Mouse (Mus musculus) testis, adult 2 months (tissue): ENCODE data around the gene Hyal2. TPM values are rescaled to one million over a fixed set of nuclear protein-coding genes. Genes with fewer than 3 reads are reported as not detected.

ENCODE experiments used
- H3K27ac ChIP-seq: fragments of 200-500 bp; 2 replicates; pipeline ENCODE4 v1.5.1; 2012; ENCODE audit warnings: low read depth, low read length; ENCODE audit not compliant: control insufficient read depth, insufficient read depth
- H3K27me3 ChIP-seq: fragments of 200-500 bp; 2 replicates; pipeline ENCODE4 v1.6.1; 2012; ENCODE audit warnings: mild to moderate bottlenecking, low read length, moderate library complexity; ENCODE audit not compliant: control insufficient read depth, insufficient read depth
- H3K36me3 ChIP-seq: fragments of 200-500 bp; 2 replicates; pipeline ENCODE4 v1.6.1; 2012; ENCODE audit warnings: mild to moderate bottlenecking, low read length; ENCODE audit not compliant: control insufficient read depth, insufficient read depth
- H3K4me1 ChIP-seq: fragments of 200-500 bp; 2 replicates; pipeline ENCODE4 v1.6.1; 2012; ENCODE audit warnings: low read length; ENCODE audit not compliant: control insufficient read depth, insufficient read depth
- H3K4me3 ChIP-seq: fragments of 200-500 bp; 2 replicates; pipeline ENCODE4 v1.5.1; 2012; ENCODE audit warnings: low read depth, mild to moderate bottlenecking, low read length, moderate library complexity, mixed read lengths; ENCODE audit not compliant: control insufficient read depth
- CTCF ChIP-seq: fragments of 200-500 bp; IDR thresholded peaks from 2 replicates; pipeline ENCODE4 v1.5.1; 2012; ENCODE audit warnings: low read depth, mild to moderate bottlenecking, inconsistent platforms, low read length, moderate library complexity; ENCODE audit not compliant: control insufficient read depth, insufficient read depth, insufficient replicate concordance
- POLR2A ChIP-seq: fragments of 200-500 bp; IDR thresholded peaks from 2 replicates; pipeline ENCODE4 v1.6.1; 2012; ENCODE audit warnings: low read depth, mild to moderate bottlenecking, inconsistent platforms, low read length, moderate library complexity; ENCODE audit not compliant: control insufficient read depth
- polyA plus RNA-seq: library from polyadenylated mRNA; depleted of rRNA; stranded (reverse); fragments of >200 nt; gene quantifications from 2 replicates; pipeline ENCODE4 v1.2.3, GENCODE M21; 2012

Hyal2 gene
- polyA plus RNA-seq, 1 experiment, result 6.4 TPM

- no peaks in the 10 kb centered on the region; the same call in 1 of the 2 replicates for H3K36me3 ChIP-seq
- TF ChIP-seq POLR2A (no peak), CTCF (peak; percentile 82; the same call in 1 of the 2 replicates)
These were observed 1.6 kb upstream of the Hyal2 start for GRCm38 (mm10) chr9:107566041-107566709.

GRCm38 (mm10) chr9:107566855-107567254 is 890 bp upstream of the Hyal2 start:
- peaks cover 30% of the 10 kb centered on the region for H3K4me1 ChIP-seq
- H3K27ac ChIP-seq, result no peak overlapping the region
- no peaks in the 10 kb centered on the region for H3K36me3 ChIP-seq
- H3K4me3 ChIP-seq, result no peak overlapping the region
- TF ChIP-seq POLR2A, result no peak
- no peak for TF ChIP-seq CTCF
- no peaks in the 10 kb centered on the region for H3K27me3 ChIP-seq

More at GRCm38 (mm10) chr9:107566041-107566709, 1.6 kb upstream of the Hyal2 start:
- Histone ChIP-seq H3K27ac (no peak overlapping the region), H3K27me3 (no peaks in the 10 kb centered on the region), H3K4me3 (no peak overlapping the region), H3K4me1 (peaks cover 30% of the 10 kb centered on the region)

- Histone ChIP-seq H3K36me3 (no peaks in the 10 kb centered on the region), H3K27me3 (no peaks in the 10 kb centered on the region), H3K4me1 (peaks cover 28% of the 10 kb centered on the region), H3K27ac (peak overlapping the region; percentile 91), H3K4me3 (peak overlapping the region; percentile 93)
- TF ChIP-seq CTCF (no peak), POLR2A (0 out of 2 replicates have a peak, but pooled peaks have one; percentile 21)
These were observed 851 bp downstream of the Hyal2 start for GRCm38 (mm10) chr9:107568331-107569261.

GRCm38 (mm10) chr9:107569270-107569669 is 1.5 kb downstream of the Hyal2 start:
- peak overlapping the region; percentile 91 for H3K27ac ChIP-seq
- peak overlapping the region; percentile 93 for H3K4me3 ChIP-seq
- no peaks in the 10 kb centered on the region for H3K36me3 ChIP-seq
- no peak for TF ChIP-seq POLR2A
- peaks cover 23% of the 10 kb centered on the region for H3K4me1 ChIP-seq
- no peaks in the 10 kb centered on the region for H3K27me3 ChIP-seq

GRCm38 (mm10) chr9:107570016-107570415 is 2.3 kb downstream of the Hyal2 start:
- no peak overlapping the region for H3K4me3 ChIP-seq
- peaks cover 23% of the 10 kb centered on the region for H3K4me1 ChIP-seq
- H3K36me3 ChIP-seq, result no peaks in the 10 kb centered on the region

GRCm38 (mm10) chr9:107570845-107571244 is 3.1 kb downstream of the Hyal2 start:
- TF ChIP-seq POLR2A (no peak), CTCF (no peak)
- H3K36me3 ChIP-seq, result no peaks in the 10 kb centered on the region
- no peak overlapping the region for H3K4me3 ChIP-seq
- H3K27me3 ChIP-seq, result no peaks in the 10 kb centered on the region
- H3K4me1 ChIP-seq, result peaks cover 23% of the 10 kb centered on the region
- no peak overlapping the region for H3K27ac ChIP-seq

More at GRCm38 (mm10) chr9:107570016-107570415, 2.3 kb downstream of the Hyal2 start:
- Histone ChIP-seq H3K27me3 (no peaks in the 10 kb centered on the region), H3K27ac (no peak overlapping the region)
- no peak for TF ChIP-seq POLR2A
